Comparison of ENCODE assay signal across 10 mouse cellular contexts in genomic region chr19:57106513-57106912, GRCm38 (mm10).
DNase-seq lines count a peak whose midpoint lies in the region; TF ChIP-seq lines count a peak whose summit lies in the region.
"Had no signal": no experiment of that assay in that cellular context is flagged by ENCODE, and none has a peak within 500 bp of the region (broad histone marks: within the 10 kb centered on the region; RNA-seq: fewer than 3 reads in every experiment).

No protein-coding gene starts in this region.

- H3K4me1 ChIP-seq in embryonic fibroblast, embryonic 13.5 days (ENCODE audit: control insufficient read depth, insufficient read depth, low read length): peaks cover 18% of the 10 kb centered on the region

- no peak for TF ChIP-seq CTCF in left cerebral cortex, adult 2 months (IDR thresholded peaks at IDR 0.05)
- no peak for TF ChIP-seq CTCF in embryonic fibroblast, embryonic 13.5 days (IDR thresholded peaks at IDR 0.05; ENCODE audit: borderline replicate concordance, insufficient read depth, low read length)

- no peak for TF ChIP-seq POLR2A in embryonic fibroblast, embryonic 13.5 days (IDR thresholded peaks at IDR 0.05; ENCODE audit: low read depth, low read length)

- intact Hi-C loops in left cerebral cortex, adult 2 months (cut with DNase I): no loop called here

- peak overlapping the region; percentile 36 for H3K27ac ChIP-seq in left cerebral cortex, adult 2 months
- H3K27ac ChIP-seq in embryonic fibroblast, embryonic 13.5 days (ENCODE audit: insufficient read depth, low read length): peak overlapping the region; percentile 49; the same call in 1 of the 2 replicates

- DNase-seq in heart, adult 18-20 months: peak; percentile 45 to 53
- no peak for DNase-seq in heart, postnatal 4 days
- DNase-seq in left cerebral cortex, adult 2 months (ENCODE audit: extremely low spot score in 1 of 2, low spot score in 2 of 2): no peak
- DNase-seq in left cerebral cortex, adult 11 months (ENCODE audit: low spot score): no peak
- no peak for DNase-seq in spleen, postnatal 10 days (ENCODE audit: low spot score in 2 of 2)
- no peak for DNase-seq in layer of hippocampus, adult 11-12 months (ENCODE audit: low spot score)
- DNase-seq: cerebellum, postnatal 10 days; lung, embryonic 14.5 days; thymus, postnatal 14 days had no signal

- H3K4me3 ChIP-seq in left cerebral cortex, adult 2 months: no peak overlapping the region
- H3K4me3 ChIP-seq in embryonic fibroblast, embryonic 13.5 days (ENCODE audit: insufficient read depth, low read length): no peak overlapping the region

Comparison
In these comparisons a context has a peak if more than half of its experiments do, and no peak if none do; other contexts are left out.
1. DNase-seq: peak in heart, adult 18-20 months (2 of 2); none in heart, postnatal 4 days (single experiment), left cerebral cortex, adult 2 months (0 of 2), left cerebral cortex, adult 11 months (single experiment), spleen, postnatal 10 days (0 of 2) and layer of hippocampus, adult 11-12 months (single experiment).